Mouse (Mus musculus): ENCODE results near the gene Tmem82.
"Not testable (repeated sequence)": the region's sequence is repeated elsewhere in the genome, so short reads cannot be mapped to it uniquely, and the experiment has no call there.

GRCm38 (mm10) chr4:141567174-141567573, 51.3 kb downstream of the Tmem82 start:
- not testable (repeated sequence) for TF ChIP-seq CTCF (IDR thresholded peaks at IDR 0.05; ENCODE audit: low read depth, low read length); POLR2A (IDR thresholded peaks at IDR 0.05; ENCODE audit: borderline replicate concordance, low read depth, low read length)

All from bone marrow macrophage, adult 2 months (primary cell).